Mouse (Mus musculus) ovary, postnatal 14 days (tissue): ENCODE data around the gene Pde4d.
A peak's percentile ranks its signal among the peaks of the same experiment; 100 is the strongest.

Source experiments
- DNase-seq: peaks from one replicate; pipeline ENCODE4 v3.0.0; 2022; ENCODE audit warnings: low spot score

Pde4d gene

DNA sequence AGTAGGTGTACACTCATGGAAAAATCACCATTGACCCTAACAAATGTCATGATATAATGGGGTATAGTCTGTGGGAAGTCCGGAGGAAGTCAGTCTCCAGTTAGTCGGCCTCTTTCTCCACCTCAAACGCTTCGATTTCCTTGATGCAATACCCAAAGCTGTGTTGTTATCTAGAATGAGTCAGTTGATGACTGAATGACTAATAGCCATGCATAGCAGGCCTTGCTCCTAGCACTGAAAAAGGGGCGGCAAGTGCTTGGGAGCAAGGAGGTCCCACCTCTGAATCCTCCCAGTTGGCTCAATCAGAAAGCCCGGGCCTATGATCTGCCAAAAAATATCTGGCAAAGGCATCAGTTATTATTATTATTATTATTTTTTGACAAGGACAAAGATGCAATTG, 1209.4 kb downstream of the Pde4d start:
- no peak for DNase-seq

DNA sequence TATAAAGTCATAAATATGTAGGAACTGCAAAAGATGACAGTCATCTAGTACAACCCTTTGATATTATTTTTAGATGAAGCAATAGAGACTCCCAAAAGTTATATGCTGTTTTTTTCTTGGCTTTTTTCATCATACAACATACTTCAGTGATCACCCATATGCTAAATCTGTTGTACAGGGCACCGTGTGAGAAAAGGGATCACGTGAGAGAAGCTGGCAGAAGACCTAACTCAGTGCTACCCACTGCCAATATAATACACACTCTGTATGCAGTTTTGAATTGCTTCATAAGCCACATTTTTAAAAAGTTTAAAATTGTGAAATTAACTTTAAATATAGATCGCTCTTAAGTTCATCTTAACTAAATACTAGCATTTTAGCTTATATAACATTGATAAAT, 1211.6 kb downstream of the Pde4d start:
- no peak for DNase-seq

DNA sequence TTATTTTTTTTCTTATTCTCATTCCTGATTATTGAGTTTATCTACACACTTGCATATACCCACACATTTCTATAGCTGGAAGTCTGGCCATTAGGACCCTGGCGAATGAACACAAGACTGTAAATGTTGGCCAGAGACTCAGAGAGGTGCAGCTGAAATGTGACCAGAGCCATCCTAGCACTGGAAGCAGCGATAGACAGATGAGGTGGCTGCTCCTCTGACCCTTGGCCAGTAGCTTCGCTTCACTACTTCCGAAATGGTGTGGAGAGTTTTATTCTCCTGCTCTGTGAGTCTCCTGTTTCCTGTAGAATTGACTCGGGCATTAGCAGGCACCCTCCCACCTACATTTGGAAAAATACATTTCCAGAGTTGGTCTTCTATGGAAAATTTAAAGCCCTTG, 1212.4 kb downstream of the Pde4d start:
- DNase-seq: no peak

DNA sequence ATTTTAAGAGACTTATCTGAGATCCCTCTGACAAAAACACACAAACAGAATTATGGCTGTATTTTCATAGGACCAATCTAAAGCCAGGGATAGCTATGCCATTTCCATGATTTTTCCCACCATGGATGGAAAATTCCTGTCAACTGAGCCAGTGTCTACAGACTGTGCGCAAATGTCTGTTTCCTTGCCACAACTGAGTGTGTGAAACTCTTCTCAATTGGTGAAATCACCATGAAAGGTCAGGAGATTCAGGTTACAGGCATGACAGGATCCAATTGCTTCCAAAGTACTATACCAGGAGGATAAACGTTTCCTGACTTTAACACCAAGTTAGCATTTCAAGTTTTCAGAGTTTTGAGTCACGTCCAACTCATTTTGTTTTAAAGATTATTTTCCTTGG, 1213.0 kb downstream of the Pde4d start:
- DNase-seq: no peak

DNA sequence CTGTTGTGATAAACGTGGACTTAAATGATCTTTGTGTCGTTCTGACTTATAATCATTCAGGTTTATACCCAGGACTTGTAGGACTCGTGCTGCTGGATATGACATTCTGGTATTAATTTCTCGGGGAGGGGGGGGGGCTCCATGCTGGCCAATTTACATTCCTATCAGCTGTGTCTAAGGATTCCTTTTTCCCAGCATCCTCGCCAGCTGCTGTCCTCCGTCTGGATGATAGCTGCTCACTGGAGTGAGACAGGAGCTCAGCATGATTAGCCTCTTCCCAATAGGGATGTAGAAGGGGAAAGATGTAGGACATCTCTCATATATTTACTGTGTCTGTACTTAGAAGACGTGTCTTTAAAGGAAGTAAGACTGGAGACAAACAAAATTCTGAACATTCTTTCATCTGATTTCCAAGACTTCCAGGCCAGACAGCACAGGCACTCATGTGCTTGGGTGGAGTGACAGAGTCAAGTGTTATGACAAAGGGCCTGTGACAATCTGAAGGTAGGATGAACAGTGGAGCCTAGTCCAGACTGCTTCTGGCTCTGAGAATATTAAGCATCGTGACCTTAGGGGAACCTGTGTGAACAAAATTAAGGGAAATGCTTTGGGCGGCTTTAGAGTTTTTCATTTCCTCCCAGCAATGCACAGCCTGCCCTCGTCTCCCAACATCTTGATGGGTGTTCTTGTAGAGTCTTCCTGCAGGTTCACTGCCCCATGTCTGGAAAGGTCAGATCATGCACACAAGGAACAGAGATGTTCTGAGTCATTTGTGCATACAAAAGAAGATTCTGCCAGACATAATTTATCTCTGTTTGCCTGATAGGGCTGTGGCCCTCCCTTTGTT, 1215.4 kb downstream of the Pde4d start:
- DNase-seq: no peak

DNA sequence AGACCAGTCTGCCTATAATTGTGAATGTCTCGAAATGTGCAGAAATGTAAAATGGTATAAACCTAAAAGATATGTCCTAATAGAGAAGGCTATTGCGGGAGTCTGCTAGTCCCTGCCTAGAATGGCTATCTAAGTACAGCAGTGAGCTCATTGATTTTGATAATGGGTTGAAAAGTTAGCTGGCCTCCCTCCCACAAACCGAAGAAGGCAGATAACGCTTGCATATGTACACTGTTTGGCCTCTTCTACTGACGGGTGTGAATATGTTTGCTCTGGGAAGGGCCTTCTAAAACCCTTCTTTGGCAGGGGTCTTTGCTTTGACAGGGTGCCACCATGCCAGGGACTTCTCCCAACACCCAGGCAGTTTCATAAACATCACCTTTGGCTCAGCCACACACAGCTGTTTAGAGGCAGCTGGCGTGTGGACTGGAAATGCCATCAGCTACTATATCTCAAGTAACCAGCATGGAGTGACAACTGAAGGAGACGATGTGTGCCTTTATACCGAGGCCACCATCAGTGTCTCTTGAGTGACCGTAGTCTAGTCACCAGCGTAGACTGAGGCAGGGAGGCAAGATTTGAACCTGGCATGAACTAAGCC, 1216.2 kb downstream of the Pde4d start:
- no peak for DNase-seq

DNA sequence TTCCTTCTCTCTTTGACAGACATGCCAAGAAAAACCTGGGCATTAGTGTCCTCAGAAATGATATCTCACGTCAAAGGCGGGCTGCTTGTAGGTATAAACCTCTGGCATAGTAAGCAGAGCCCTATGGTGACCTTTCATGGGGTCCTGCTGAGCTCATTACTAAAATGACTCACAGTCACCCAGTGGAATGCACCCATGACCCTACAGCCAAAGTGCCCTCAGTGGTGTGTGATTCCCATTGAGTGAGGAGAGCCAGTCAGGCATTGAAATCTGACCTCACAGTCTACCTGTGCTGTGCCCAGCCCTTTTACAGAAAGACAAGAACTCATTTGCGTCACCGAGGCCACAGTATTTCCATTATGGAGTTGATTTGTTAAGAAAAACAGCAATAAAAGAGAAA, 1220.2 kb downstream of the Pde4d start:
- no peak for DNase-seq

DNA sequence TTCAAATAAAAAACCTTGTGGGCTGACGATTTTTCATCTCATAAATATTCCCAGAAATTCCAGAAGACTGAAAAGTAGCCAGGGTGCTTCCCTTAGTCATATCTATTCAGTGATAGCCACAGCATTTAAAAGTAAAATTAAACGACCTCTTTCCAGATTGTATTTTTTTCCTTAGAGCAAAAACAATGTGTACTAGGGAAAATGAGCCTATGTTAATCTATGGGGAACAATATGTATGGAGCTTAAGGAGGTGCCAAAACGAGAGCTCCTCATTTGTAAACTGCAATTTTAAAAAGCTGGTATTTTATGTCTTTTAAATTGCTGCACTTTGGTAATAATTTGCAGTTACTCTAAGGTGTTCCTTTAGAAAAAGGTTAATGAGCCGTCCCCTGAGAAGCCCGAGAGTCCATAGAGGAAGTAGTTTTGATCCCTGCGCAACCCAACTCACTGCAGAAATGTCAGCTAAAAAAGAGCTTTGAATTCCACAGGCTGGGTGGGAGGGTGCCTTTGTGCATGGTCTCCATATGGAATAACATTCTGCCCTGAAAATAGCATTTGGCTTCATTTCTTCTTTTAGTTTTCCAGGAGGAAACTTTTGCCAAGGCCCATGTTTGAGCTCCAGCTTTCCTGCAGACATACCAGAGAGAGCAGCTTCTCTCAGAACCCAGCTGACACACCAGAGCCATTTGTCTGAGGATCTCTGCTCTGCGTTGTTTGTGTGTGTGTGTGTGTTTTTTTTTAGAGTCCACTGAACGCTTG, 1222.0 kb downstream of the Pde4d start:
- DNase-seq: no peak

DNA sequence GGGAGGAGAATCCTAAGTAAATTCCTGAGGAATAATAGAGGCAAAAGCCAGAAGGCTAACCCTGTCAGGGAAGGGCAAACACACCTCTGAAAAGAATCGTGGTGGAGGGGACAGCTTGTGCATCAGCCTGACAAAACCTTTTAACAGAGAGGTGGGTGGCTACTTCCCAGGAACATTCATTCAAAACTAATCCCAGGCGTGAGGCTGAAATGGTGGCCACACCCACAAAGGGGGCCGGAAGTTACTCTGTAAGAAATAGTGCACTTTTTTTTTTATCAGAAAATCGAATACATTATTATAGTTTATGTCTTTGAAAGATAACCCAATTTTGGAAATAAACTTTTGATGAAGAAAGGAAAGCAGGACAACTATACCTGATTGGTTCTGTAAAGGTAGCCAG, 1227.3 kb downstream of the Pde4d start:
- no peak for DNase-seq

DNA sequence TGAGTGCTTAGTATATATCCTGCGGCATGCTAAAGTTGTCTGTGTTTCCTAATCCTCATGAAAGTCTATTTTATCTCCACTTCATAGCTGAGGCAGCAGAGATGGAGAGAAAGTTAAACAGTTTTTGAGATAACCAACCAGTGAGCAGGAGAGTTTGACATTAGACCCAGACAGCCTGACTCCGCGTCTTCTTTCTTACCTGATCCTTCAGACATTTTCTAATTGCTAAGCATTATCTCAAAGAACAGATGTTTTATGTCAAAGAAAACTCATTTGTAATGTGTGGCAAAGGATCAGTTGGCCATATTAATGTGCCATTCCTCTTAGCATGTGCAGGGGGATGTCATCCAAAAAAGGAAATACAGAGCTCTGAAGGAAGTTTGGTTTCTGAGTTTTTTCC, 1227.9 kb downstream of the Pde4d start:
- no peak for DNase-seq

DNA sequence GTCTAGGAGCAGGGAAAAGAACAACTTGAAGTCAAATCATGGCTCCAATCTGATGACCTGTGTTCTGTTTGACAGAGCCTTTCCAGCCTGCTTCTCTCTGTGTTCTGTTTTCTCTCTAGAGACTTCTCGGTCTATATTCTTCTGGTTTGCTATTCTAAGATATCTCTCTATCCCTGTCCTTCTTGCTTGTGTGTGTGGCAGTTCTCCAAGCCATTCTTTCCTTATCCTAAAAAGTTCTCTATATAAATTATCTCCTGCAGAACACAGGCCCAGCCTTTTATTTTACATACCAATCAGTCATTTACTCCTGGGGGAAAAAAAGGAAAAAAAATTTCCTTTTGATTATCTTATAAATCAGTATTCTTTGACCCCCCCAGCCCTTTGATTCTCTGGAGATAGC, 1229.2 kb downstream of the Pde4d start:
- DNase-seq: no peak

DNA sequence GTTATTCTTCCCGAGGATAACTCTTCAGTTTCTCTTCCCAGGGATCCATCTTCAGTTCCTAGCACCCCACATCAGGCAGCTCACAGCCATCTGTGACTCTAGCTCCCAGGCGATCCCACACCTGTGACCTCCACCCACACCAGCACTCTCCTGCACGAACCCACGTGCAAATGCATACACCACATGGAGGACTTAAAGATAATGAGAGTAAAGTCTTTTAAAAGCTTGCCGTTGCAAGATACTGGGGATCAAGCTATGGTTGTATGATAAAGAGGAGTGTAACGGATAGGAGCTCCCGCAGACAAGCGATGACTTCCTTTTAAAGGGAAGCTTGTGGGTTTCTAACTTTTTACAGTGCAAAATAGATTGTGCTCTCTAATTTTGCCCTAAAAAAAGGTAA, 1230.5 kb downstream of the Pde4d start:
- no peak for DNase-seq

DNA sequence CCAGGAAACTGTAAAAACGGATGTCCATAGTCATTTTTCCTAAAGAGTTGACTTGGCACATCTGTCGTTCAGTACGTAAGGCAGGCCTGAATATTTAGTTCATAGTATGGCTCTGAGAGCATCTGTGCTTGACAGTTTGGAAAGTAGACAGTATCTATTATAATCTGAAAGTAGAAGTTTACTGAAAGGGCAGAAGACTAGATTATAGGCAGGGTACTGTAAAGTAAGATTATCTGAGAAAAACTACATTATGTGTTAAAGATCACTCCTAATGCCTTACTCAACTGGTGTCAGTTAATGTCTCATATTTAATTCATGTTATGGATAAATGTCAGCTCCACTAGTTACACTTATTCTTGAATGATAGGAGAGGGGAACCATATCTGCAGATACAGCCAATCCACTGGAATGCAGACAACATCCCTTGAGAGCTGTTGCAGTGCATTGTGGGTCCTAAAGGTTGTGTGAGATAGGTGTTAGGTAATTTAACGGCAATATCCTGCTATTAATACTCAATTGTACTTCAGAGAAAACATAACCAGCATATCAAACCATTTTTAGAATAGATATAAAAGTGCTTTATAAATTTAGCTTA, 1232.0 kb downstream of the Pde4d start:
- no peak for DNase-seq

DNA sequence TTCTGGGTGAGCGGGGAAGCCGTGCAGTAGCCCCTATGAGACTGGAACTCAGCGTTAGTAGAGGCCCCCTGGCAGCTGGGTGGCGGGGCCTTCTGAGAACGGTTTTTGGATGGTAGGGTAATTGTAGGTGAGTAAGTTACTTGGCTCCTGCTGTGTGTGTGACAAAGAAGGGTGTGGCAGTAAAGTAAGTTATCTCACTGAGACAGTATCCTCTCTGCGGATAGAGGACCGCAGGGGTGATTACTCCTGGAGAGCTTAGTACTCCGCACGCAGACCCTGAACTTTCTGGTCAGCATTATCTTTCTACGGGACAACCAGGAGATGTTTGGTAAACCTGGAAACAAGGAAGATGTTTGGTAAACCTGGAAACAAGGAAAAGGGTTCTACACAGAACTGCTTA, 1233.3 kb downstream of the Pde4d start:
- DNase-seq: no peak

DNA sequence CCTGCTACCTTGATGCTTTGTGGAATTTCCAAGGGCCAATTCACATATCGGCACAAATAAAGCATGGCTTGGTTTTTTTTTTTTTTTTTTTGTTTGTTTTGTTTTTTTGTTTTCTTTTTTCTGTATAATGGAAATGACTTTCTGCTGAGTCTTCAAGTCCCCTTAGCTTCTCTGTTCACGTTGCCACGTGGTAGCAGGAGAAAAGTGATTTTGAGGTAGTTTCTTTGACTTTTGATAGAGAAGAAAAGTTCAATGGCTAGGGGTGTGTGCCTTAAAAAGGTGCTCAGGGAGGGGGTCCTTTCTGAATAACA, 1235.2 kb downstream of the Pde4d start:
- DNase-seq: no peak

DNA sequence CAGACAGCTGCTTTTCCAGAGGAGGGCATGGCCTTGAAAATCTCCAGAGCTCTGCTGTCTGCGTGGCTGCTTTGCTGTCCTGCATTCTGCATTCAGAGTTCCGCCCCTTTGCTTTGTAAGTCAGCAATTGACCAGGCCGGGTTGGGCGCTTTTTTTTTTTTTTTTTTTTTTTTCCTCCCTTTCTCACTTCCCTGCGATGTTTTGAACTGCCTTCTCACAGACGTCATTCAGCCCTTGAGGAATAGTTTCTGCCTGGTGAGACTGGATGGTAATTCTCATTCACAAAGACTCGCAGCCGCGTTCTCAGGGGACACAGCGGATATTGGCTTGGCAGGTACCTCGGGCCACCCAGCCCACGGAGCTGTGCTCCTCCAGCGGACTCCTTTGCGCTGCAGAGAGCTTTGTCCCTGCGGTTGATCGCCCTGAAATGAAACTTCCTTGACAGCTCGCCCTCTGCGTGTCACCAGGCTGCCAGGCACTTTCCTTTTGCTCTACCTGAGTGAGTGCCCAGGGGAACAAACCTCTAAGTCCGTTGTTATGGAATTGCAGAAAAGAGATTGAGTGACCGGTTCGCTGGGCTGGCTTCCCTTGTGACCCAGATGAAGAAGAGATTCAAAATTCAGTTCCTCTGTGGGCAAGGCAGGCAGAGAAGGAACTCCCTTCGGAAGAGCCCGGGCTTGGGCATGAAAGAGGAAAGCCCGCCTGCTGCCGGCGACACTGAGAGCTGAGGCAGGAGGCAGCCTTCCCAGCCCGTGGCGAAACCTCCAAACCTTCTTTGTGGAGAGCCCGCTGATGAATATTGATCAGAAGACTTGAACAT, 1235.8 kb downstream of the Pde4d start:
- DNase-seq: peak; percentile 21

DNA sequence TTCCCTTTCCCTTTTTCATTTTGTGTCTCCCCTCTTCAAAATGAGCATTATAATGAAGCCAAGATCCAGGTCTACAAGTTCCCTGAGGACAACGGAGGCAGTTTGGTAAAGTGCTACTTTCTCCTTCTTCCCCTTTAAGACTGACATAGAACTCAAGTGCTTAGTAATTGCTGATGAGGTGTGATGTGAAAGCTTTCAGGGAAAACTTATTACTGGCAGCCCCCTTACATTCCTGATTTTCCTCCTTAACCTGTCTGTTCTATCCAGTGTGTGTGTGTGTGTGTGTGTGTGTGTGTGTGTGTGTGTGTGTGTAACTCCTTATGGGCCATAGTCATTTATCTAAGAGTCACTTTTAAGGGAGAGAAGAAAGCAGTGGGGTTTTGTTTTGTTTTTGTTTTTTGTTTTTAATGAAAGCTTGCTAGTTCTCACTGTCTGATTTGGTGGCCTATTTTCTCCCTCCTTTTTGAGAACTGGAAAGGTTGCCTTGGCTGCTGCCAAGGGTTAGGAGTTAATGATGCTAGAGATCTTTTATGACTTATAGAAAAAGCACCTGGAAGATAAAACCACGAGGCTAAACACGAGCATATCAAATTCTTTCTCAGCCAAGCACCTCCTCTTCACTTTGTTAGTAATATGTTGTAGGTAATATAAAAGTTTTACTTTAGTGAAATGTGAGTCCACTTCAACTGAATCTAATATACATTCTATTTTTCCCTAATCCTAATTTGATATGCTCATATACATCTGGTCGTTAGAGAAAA, 1236.5 kb downstream of the Pde4d start:
- DNase-seq: no peak

DNA sequence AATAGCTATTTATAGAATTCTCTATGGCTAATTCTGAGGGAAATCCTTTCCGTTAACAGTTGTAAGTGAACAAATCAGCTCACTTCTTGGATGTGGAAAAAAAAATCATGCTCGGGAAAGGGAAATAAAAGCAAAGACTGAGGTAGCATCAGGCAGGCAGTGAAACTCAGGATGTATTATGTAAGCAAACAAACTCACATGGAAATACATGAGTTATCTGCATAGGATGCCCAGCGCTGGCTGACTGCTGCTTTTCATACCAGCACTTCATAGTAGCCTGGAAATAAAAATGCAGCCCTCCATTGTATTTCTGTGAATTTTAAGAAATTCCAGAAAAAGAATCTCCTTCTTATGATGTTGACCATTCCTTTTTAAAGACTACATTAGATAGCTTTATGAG, 1237.2 kb downstream of the Pde4d start:
- DNase-seq: no peak

DNA sequence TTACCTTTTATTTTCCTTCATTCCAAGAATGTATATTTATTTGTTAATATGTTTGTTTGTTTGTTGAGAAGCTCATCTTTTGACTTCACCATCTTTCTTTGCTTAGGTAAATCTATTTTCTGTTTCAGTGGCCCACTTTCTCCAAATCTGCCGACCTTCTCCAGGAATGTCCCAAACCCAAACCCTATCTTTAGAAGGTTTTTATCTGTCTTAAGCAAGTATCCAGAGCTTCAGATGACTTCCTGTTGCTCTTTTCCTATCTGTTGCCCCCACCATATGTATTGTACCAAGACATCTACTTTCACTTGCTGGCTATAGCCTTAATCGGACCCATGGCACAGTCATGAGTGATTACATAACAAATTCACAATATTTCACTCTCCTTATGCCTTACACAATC, 1238.4 kb downstream of the Pde4d start:
- DNase-seq: no peak

DNA sequence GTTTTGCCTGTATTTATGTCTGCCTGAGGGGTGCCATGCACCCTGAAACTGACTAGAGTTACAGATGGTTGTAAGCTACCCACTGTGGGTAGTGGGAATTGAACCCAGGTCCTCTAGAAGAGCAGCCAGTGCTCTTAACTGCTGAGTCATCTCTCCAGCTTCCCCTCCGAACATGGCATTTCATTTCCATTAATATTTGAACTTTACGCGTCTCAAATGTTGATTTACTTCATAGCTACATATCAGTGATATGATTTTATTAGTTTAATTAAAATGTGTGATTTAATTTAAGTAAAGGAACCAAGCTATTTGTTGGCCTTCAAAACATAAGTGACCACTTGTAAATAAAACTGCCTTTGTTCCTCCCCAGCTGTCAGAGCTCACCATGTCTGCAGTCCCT, 1239.4 kb downstream of the Pde4d start:
- no peak for DNase-seq

DNA sequence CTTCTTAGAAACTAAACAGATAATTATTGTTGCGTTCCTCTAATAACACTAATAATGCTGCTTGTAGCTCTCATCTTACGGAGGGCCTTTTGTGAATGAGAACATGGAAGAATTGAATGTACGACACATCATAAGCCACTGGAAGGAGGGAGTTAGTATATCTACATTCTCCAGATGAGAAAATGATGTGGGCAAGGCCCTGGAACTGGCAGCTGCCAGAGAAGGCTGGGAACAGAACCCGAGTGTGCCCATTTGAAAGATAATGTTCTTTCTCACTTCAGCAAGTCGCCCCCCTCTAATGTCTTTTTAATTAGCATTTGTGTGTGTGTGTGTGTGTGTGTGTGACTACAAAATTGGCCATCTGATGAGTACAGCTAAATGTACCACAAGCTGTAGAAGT, 1240.8 kb downstream of the Pde4d start:
- no peak for DNase-seq
